Mouse (Mus musculus): ENCODE measurements around the gene 4930590J08Rik. TPM values are rescaled to one million over a fixed set of nuclear protein-coding genes. Genes with fewer than 3 reads are reported as not detected.
"Not testable (repeated sequence)": the region's sequence is repeated elsewhere in the genome, so short reads cannot be mapped to it uniquely, and the experiment has no call there.

Gene 4930590J08Rik
- polyA plus RNA-seq (2015; fragmentation: Nextera tagmentation; extraction: Ambion mirVana), result 1.3 and 1.6 TPM in 2 replicates

DNA sequence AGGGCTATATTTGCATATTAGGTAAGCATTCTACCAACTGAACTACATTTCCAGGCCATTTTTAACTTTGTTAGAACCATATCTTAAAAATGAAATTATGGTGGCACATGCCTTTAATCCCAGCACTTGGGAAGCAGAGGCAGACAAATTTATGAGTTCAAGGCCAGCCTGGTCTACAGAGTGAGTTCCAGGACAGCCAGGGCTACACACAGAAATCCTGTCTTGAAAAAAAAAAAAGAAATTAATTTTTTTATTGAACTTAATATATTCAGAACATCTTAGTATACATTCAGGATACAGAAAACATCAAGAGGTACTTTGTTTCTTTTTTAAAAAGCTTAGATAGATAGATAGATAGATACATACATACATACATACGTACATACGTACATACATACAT, at the start of gene 4930590J08Rik:
4930590J08Rik (plus strand) TSS at position 301 of the 400 bp plus-strand sequence.
- not testable (repeated sequence) for H3K27ac ChIP-seq; H3K27me3 ChIP-seq; H3K4me1 ChIP-seq (replicated peaks); H3K9me3 ChIP-seq; H3K9ac ChIP-seq (replicated peaks); H3K4me2 ChIP-seq (replicated peaks); ATAC-seq; H3K4me3 ChIP-seq (replicated peaks)
- peaks cover 44% of the 10 kb centered on the region for H3K36me3 ChIP-seq
- 98% methylated on average over 2 of the region's 2 CpGs for WGBS

DNA sequence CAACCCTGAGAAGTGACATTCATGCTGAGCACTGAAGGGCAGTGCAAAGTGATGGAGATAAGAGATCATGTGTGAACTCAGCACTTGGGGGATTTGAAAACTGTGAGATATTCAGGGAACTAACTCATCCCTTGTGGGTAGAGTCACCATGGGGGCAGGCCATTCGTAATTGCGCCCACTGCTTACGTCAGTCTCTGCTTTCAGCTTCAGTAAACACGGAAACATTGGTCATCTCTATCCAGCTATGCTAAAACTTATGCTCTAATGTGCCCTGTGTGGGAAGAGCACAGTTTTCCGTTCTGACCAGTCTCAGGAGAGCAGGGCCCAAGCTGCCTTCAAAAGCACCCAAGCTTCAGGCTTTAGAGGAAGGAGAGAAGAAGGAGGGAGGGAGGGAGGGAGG, 44.3 kb upstream of the 4930590J08Rik start:
- no peaks in the 10 kb centered on the region for H3K9me3 ChIP-seq
- no peak for ATAC-seq
- H3K36me3 ChIP-seq, result no peaks in the 10 kb centered on the region
- H3K4me1 ChIP-seq (replicated peaks), result no peaks in the 10 kb centered on the region
- no peaks in the 10 kb centered on the region for H3K27me3 ChIP-seq
- H3K27ac ChIP-seq, result no peak overlapping the region
- H3K4me2 ChIP-seq (replicated peaks), result no peak overlapping the region
- no peak overlapping the region for H3K9ac ChIP-seq (replicated peaks)
- no peak overlapping the region for H3K4me3 ChIP-seq (replicated peaks)
- 81% methylated on average over 5 of the region's 5 CpGs for WGBS

DNA sequence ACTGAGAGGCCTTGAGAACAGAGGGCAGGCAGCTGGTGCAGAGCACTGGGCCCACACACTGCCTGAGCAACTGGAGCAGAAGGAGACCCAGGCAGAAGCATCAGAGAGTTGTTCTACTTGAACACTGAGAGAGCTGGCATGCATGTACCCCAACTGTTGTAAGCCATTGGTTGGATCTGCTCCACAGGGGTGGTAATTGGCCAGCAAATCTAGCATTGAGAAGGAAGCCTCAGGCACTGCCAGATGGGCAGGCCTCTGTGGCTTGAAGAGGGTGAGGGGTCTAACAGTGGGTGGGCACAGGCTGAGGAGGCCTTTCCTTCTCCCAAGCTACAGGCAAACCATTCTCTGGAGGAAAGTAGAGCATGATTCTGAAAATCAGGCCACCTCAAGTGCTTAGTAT, 39.8 kb upstream of the 4930590J08Rik start:
- no peak overlapping the region for H3K9ac ChIP-seq (replicated peaks)
- no peak overlapping the region for H3K27ac ChIP-seq
- no peaks in the 10 kb centered on the region for H3K9me3 ChIP-seq
- H3K4me1 ChIP-seq (replicated peaks), result no peaks in the 10 kb centered on the region
- H3K4me2 ChIP-seq (replicated peaks), result no peak overlapping the region
- no peaks in the 10 kb centered on the region for H3K36me3 ChIP-seq
- no peak for ATAC-seq
- H3K27me3 ChIP-seq, result no peaks in the 10 kb centered on the region
- H3K4me3 ChIP-seq (replicated peaks), result no peak overlapping the region

DNA sequence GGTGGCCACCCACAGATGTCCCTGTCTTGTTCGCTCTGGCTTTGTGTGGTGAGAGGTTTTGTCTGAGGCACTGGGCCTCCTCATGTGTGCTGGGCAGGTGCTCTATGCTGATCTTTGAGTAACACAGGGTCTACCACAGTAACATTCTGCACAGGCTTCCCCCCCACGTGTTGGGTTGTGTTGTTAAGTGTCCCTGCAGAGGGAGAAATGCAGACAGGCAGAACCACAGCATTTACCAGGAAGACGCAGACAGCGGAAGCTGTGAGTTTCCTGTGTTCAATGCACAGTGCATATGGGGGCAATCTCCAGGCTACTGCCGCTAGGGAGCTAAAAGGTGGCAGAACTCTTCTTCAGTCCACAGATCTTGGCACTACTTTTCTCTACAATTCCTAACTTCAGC, 38.0 kb upstream of the 4930590J08Rik start:
- Histone ChIP-seq H3K4me3 (replicated peaks) (no peak overlapping the region), H3K36me3 (no peaks in the 10 kb centered on the region)
- 84% methylated on average over 5 of the region's 5 CpGs for WGBS

DNA sequence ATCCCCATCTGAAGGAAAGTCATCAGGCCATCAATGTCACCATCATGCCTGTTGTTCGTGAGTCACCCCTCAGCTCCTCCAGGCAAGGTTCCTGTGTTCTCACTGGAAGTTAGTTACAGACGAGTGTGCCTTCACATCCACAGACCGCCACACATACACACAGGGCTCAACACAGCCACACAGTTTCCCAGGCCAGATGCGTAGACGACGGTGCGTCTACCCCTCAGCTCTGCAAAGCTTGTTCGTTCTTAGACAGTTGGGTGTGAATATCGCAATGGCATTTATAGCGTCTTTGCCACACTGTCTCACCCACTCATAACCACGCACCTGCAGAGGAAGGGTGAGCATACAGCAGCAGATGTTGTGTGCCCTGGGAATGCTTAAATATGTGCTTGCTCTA, 37.0 kb upstream of the 4930590J08Rik start:
- H3K27ac ChIP-seq, result no peak overlapping the region

More for the DNA sequence above, 38.0 kb upstream of the 4930590J08Rik start:
- Histone ChIP-seq H3K4me1 (replicated peaks) (no peaks in the 10 kb centered on the region), H3K9ac (replicated peaks) (no peak overlapping the region), H3K27me3 (no peaks in the 10 kb centered on the region), H3K9me3 (no peaks in the 10 kb centered on the region), H3K27ac (no peak overlapping the region), H3K4me2 (replicated peaks) (no peak overlapping the region)
- ATAC-seq, result no peak

DNA sequence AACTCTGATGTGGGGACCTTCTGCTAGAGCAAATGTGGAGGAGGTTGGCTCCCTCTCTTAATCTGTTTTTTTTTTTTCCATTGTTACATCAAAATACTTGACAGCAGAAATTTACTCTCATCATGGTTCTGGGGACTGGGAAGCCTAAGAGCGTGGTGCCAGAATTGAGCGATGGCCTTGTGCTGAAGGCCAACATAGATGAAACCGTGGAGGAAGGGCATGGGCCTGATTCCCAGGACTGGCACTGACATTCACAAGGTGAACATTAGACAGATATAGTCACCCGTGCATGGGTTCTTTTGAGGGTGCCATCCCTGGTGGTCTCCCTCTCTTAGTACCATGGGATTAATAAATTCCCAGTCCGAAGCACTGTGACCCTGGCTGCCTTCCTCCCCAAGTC, 34.5 kb upstream of the 4930590J08Rik start:
- H3K4me2 ChIP-seq (replicated peaks), result no peak overlapping the region
- H3K36me3 ChIP-seq, result no peaks in the 10 kb centered on the region
- no peak for ATAC-seq
- no peaks in the 10 kb centered on the region for H3K4me1 ChIP-seq (replicated peaks)
- H3K4me3 ChIP-seq (replicated peaks), result no peak overlapping the region
- 89% methylated on average over 5 of the region's 5 CpGs for WGBS
- H3K9ac ChIP-seq (replicated peaks), result no peak overlapping the region
- H3K27me3 ChIP-seq, result no peaks in the 10 kb centered on the region; the same call in 1 of the 2 replicates
- no peak overlapping the region for H3K27ac ChIP-seq
- peaks cover 3% of the 10 kb centered on the region; the same call in 1 of the 2 replicates for H3K9me3 ChIP-seq

More for the DNA sequence above, 37.0 kb upstream of the 4930590J08Rik start:
- Histone ChIP-seq H3K4me2 (replicated peaks) (no peak overlapping the region), H3K9ac (replicated peaks) (no peak overlapping the region), H3K27me3 (no peaks in the 10 kb centered on the region; the same call in 1 of the 2 replicates), H3K4me1 (replicated peaks) (no peaks in the 10 kb centered on the region), H3K36me3 (no peaks in the 10 kb centered on the region), H3K9me3 (peaks cover under 1% of the 10 kb centered on the region; the same call in 1 of the 2 replicates), H3K4me3 (replicated peaks) (no peak overlapping the region)
- 92% methylated on average over 11 of the region's 11 CpGs for WGBS
- no peak for ATAC-seq

DNA sequence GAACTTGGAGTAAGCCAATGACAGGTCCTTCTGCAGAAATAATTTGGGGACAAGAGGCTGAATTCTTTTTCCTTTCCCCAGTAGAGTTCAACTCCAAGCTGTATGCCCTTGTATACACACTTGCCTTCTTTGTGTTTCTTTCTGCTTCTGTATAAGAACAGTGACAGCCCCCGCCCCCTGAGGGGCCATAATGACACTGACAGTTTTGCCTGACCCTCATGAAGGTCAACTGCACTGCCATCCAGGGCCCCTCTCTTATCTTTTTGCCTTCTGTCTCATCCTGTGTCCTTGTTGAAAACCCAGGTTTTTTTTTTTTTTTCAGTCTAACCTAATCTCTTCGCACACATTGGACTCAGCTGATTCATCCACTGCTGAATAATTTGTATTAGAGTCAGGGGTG, 29.8 kb upstream of the 4930590J08Rik start:
- Histone ChIP-seq H3K9ac (replicated peaks) (no peak overlapping the region), H3K27me3 (peaks cover 7% of the 10 kb centered on the region; the same call in 1 of the 2 replicates), H3K4me1 (replicated peaks) (peaks cover 5% of the 10 kb centered on the region), H3K9me3 (peaks cover 3% of the 10 kb centered on the region; the same call in 1 of the 2 replicates), H3K27ac (no peak overlapping the region), H3K4me2 (replicated peaks) (no peak overlapping the region), H3K4me3 (replicated peaks) (no peak overlapping the region), H3K36me3 (no peaks in the 10 kb centered on the region)
- WGBS, result 72% methylated on average over 2 of the region's 2 CpGs
- ATAC-seq, result no peak

DNA sequence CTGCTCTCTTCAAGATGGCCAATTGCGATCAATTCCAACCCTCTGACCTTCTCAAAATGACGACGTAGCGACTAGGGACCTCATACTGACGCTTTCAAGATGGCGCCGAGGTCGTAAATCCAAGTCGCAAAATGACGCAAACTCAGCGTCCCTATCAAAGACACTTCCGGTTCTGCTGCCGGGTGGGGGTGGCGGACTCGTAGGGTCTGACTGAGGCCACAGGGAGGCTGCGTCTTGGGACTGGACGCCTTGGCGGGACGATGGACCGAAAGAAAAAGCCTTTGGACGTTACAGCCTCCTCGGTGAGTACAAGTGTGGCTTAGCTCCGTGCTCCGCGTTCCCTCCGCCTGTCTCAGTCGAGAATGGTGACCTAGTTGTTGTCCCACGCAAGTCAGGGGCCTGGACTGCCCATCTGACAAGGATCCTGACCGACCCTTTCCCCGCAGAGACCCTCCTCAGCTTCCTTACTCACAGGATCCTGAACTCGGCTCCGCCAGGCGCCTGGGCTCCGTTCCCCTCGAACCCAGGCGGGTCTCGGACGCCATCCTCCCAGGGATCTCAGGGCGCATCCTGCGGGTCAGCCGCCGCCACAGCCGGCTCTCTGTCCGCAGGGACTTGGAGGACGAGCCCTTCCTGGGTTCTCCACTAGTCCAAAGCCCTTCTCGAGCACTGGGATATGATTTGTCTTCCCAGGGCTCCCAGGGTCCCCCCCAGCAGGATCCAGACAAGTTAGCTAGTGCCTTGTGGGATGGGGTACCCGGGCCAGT, 24.5 kb upstream of the 4930590J08Rik start, which contains the start of gene Ccdc174:
Ccdc174 (plus strand) TSS at position 169 of the 767 bp plus-strand sequence.
- H3K9ac ChIP-seq (replicated peaks), result peak within 1 kb of the TSS; percentile 96
- peaks cover 21% of the 10 kb centered on the region for H3K4me1 ChIP-seq (replicated peaks)
- peak within 1 kb of the TSS; percentile 87 for H3K27ac ChIP-seq
- peak within 1 kb of the TSS; percentile 91 for H3K4me2 ChIP-seq (replicated peaks)
- peaks cover 20% of the 10 kb centered on the region for H3K36me3 ChIP-seq
- WGBS, result under 1% methylated on average over 47 of the region's 47 CpGs
- ATAC-seq, result peak; percentile 94
- peak within 1 kb of the TSS; percentile 91 for H3K4me3 ChIP-seq (replicated peaks)
- peaks cover 7% of the 10 kb centered on the region; the same call in 1 of the 2 replicates for H3K27me3 ChIP-seq
- no peaks in the 10 kb centered on the region for H3K9me3 ChIP-seq

DNA sequence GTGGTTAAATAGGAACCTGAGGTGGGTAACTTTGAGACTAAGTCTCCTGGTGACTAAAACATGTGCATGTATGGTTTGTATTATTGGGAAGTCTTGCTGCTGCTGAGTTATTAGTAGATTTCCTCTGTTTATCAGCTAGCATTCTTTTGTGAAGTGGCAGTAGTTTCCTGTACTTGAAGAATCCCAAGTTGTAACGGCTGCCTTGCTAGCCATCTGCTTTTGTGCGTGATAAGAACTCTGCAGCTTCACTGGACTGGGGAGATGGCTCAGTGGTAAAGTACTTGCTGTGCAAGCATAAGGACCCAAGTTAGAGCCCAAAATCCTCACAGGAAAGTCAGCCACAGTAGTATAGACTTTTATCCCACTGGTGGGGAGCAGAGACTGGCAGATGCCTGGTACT, 18.8 kb upstream of the 4930590J08Rik start:
- H3K4me1 ChIP-seq (replicated peaks), result peaks cover 11% of the 10 kb centered on the region
- WGBS, result 92% methylated on average over 2 of the region's 2 CpGs

DNA sequence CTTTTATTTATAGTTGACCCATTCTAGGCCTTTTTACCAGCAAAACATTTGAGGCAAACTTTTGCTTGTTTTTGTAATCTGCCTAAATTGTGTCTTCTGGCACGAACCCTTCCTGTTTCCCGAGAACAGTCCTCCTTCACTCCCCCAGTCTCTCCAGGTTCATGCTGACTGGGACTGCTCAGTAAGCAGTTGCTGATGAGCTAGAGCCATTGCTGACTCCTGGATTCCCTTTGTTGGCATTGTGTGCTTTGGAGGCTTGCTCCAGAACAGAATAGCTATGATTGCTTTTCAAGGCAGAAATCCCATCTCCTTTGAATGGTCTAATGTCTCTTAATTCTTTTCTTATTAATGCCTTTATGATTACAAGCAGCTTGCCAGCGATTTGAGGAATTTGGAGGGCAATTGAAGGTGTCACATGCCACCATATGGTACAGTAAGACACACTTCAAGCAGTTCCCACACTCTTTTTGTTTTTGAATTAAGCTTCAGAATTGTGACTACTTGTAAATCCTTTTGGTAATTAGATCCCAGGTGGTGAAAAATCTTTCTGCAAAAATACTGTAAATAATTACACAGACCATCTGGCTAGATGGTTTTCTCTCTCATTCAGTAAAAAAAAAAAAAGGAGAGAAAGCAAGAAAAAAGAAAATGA, 13.2 kb upstream of the 4930590J08Rik start:
- Histone ChIP-seq H3K9me3 (no peaks in the 10 kb centered on the region), H3K27ac (no peak overlapping the region), H3K36me3 (peaks cover 82% of the 10 kb centered on the region), H3K4me1 (replicated peaks) (no peaks in the 10 kb centered on the region), H3K4me3 (replicated peaks) (no peak overlapping the region), H3K27me3 (no peaks in the 10 kb centered on the region), H3K9ac (replicated peaks) (no peak overlapping the region), H3K4me2 (replicated peaks) (no peak overlapping the region)
- no peak for ATAC-seq
- 75% methylated on average over 3 of the region's 3 CpGs for WGBS

More for the DNA sequence above, 18.8 kb upstream of the 4930590J08Rik start:
- Histone ChIP-seq H3K9me3 (no peaks in the 10 kb centered on the region), H3K4me3 (replicated peaks) (no peak overlapping the region), H3K27ac (no peak overlapping the region), H3K36me3 (peaks cover 67% of the 10 kb centered on the region), H3K27me3 (no peaks in the 10 kb centered on the region), H3K4me2 (replicated peaks) (no peak overlapping the region), H3K9ac (replicated peaks) (no peak overlapping the region)
- no peak for ATAC-seq

DNA sequence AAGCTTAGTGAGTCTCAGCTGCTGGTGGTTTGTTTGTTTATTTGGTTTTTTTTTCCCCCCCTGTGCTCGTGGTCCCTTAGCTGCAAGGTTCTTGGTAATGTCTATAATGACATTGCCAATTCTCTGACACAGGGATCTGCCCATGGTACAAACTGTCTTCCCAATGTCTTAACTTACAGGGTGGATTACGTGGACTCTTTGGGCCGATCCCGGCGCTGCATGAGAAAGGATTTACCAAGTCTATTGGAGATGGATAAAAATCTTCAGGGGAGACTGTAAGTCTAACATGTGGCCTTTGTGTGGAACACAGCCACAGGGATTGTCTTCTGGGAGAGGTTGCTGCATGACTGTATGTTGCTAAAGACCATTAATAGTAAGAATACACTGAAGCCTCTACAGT, 12.0 kb upstream of the 4930590J08Rik start:
- Histone ChIP-seq H3K9ac (replicated peaks) (no peak overlapping the region), H3K4me3 (replicated peaks) (no peak overlapping the region), H3K36me3 (peaks cover 87% of the 10 kb centered on the region), H3K9me3 (no peaks in the 10 kb centered on the region), H3K27me3 (no peaks in the 10 kb centered on the region), H3K27ac (no peak overlapping the region), H3K4me2 (replicated peaks) (no peak overlapping the region), H3K4me1 (replicated peaks) (no peaks in the 10 kb centered on the region)
- WGBS, result 87% methylated on average over 5 of the region's 5 CpGs
- no peak for ATAC-seq

DNA sequence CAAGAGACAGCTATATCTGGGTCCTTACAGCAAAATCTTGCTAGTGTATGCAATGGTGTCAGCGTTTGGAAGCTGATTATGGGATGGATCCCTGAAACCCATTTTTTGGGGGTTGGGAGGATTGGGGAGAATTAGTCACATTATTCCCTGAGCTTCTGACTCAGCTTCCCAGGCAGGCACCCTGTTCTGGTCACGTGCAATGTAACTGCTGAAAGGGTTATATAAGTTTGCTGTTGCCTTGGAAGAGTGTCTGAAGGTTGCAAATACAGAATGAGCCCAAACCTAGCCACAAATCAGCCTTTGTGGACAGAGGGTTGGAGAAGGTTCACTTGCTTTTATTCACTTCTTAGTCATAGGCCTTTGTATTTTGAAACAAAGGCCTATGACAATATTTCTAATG, 10.8 kb upstream of the 4930590J08Rik start:
- no peaks in the 10 kb centered on the region for H3K27me3 ChIP-seq
- H3K36me3 ChIP-seq, result peaks cover 89% of the 10 kb centered on the region
- no peak overlapping the region for H3K4me3 ChIP-seq (replicated peaks)
- H3K4me1 ChIP-seq (replicated peaks), result no peaks in the 10 kb centered on the region
- no peak overlapping the region for H3K27ac ChIP-seq
- no peak for ATAC-seq
- H3K4me2 ChIP-seq (replicated peaks), result no peak overlapping the region
- WGBS, result 100% methylated on average over 2 of the region's 2 CpGs
- H3K9ac ChIP-seq (replicated peaks), result no peak overlapping the region
- H3K9me3 ChIP-seq, result no peaks in the 10 kb centered on the region
